Mouse (Mus musculus): ENCODE results near the gene Abca1. TPM values are rescaled to one million over a fixed set of nuclear protein-coding genes. Genes with fewer than 3 reads are reported as not detected.
A peak's percentile ranks its signal among the peaks of the same experiment; 100 is the strongest.

The Abca1 gene
- 2.0 and 3.1 TPM in 2 replicates for polyA plus RNA-seq (2016; fragmentation: Nextera tagmentation; extraction: Ambion mirVana)

- Histone ChIP-seq H3K9me3 (replicated peaks) (no peaks in the 10 kb centered on the region), H3K27ac (replicated peaks) (peak within 1 kb of the TSS; percentile 77), H3K36me3 (no peaks in the 10 kb centered on the region), H3K4me1 (peaks cover 21% of the 10 kb centered on the region), H3K4me3 (peak within 1 kb of the TSS; percentile 67), H3K27me3 (ENCODE audit: low read depth, poor library complexity, severe bottlenecking) (peaks cover 29% of the 10 kb centered on the region)
- under 1% methylated on average over 37 of the region's 37 CpGs for WGBS
- DNase-seq (ENCODE audit: low spot score): peak; percentile 94
Measured at GRCm38 (mm10) chr4:53159767-53160166, at the start of gene Abca1. Gene Abca1, minus strand, starts transcription at chr4:53159895.

GRCm38 (mm10) chr4:53204482-53204881 is 44.8 kb upstream of the Abca1 start:
- 75% methylated on average over 7 of the region's 7 CpGs for WGBS
- Histone ChIP-seq H3K9me3 (replicated peaks) (no peaks in the 10 kb centered on the region), H3K27me3 (ENCODE audit: low read depth, poor library complexity, severe bottlenecking) (no peaks in the 10 kb centered on the region), H3K4me3 (no peak overlapping the region), H3K36me3 (no peaks in the 10 kb centered on the region), H3K4me1 (no peaks in the 10 kb centered on the region), H3K27ac (replicated peaks) (no peak overlapping the region)
- DNase-seq (ENCODE audit: low spot score): no peak

- Histone ChIP-seq H3K27ac (replicated peaks) (no peak overlapping the region), H3K9me3 (replicated peaks) (no peaks in the 10 kb centered on the region), H3K27me3 (ENCODE audit: low read depth, poor library complexity, severe bottlenecking) (no peaks in the 10 kb centered on the region), H3K4me1 (no peaks in the 10 kb centered on the region), H3K36me3 (no peaks in the 10 kb centered on the region), H3K4me3 (no peak overlapping the region)
- no peak for DNase-seq (ENCODE audit: low spot score)
- WGBS: 87% methylated on average over 15 of the region's 15 CpGs
Measured at GRCm38 (mm10) chr4:53203595-53204400, 44.1 kb upstream of the Abca1 start.

DNA sequence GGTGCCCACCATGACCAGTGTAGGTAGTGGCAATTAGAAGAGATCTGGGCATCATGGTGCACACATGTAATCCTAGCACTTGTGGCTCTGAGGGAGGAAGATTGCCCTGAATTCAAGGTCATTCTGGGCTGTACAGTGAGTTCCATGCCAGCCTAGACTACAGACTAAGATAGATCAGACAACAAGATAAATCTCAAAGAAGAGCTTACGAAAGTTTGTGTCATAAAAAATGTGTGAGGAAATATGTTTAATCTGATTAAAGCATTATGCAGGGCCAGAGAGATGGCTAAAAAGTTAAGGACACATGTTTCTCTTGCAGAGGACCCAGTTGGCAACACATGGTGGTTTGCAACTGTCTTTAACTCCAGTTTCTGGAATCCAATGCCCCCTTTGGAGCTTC is 40.6 kb upstream of the Abca1 start:
- no peaks in the 10 kb centered on the region for H3K27me3 ChIP-seq (ENCODE audit: low read depth, poor library complexity, severe bottlenecking)
- no peak overlapping the region for H3K27ac ChIP-seq (replicated peaks)
- 93% methylated on average over 1 of the region's 1 CpGs for WGBS
- no peak for DNase-seq (ENCODE audit: low spot score)
- H3K4me3 ChIP-seq: no peak overlapping the region
- H3K4me1 ChIP-seq: peaks cover 14% of the 10 kb centered on the region
- H3K9me3 ChIP-seq (replicated peaks): no peaks in the 10 kb centered on the region
- H3K36me3 ChIP-seq: no peaks in the 10 kb centered on the region

GRCm38 (mm10) chr4:53197842-53198241 is 38.1 kb upstream of the Abca1 start:
- 91% methylated on average over 4 of the region's 4 CpGs for whole genome bisulfite sequencing
- Histone ChIP-seq H3K27me3 (ENCODE audit: low read depth, poor library complexity, severe bottlenecking) (no peaks in the 10 kb centered on the region), H3K4me3 (no peak overlapping the region), H3K36me3 (no peaks in the 10 kb centered on the region), H3K4me1 (peaks cover 14% of the 10 kb centered on the region), H3K27ac (replicated peaks) (no peak overlapping the region), H3K9me3 (replicated peaks) (no peaks in the 10 kb centered on the region)
- no peak for DNase-seq (ENCODE audit: low spot score)

DNA sequence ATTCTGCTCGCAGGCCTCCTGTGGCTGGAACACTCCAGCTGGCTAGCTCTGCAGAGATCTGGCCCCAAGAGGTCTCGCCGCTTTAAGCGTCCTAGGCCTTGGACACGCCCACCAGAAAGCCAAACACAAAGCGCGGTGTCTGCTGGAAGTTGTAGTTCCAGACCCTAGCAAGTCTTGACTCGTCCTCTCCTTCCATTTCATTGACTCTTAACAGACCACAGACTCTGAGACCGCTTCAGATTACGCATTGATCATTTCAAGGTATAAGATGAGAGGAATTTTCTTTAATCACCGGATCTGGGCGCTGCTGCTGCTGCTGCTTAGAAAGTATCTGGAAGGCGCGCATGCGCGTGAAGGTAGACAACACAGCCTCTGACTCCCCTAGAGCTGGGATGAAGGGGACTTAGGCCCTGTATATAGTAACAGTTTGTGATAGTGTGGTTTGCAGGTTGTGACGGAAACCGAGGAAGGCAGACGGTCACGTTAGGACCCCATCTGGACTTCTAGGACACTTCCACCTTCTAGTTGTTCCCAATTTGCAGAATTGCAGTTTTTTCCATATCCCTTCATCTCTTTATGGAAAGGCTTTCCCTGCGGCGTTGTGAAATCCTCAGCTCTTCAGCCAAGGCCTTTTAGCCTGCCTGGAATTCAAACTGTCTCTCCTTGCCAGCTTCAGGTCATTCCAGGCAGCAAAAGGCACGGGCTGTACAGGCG is 36.5 kb upstream of the Abca1 start:
- H3K27ac ChIP-seq (replicated peaks): peak overlapping the region; percentile 56
- peaks cover 14% of the 10 kb centered on the region for H3K4me1 ChIP-seq
- 17% methylated on average over 24 of the region's 24 CpGs for WGBS
- no peaks in the 10 kb centered on the region for H3K9me3 ChIP-seq (replicated peaks)
- no peaks in the 10 kb centered on the region for H3K27me3 ChIP-seq (ENCODE audit: low read depth, poor library complexity, severe bottlenecking)
- peak overlapping the region; percentile 55 for H3K4me3 ChIP-seq
- H3K36me3 ChIP-seq: no peaks in the 10 kb centered on the region
- peak; percentile 84 for DNase-seq (ENCODE audit: low spot score)

DNA sequence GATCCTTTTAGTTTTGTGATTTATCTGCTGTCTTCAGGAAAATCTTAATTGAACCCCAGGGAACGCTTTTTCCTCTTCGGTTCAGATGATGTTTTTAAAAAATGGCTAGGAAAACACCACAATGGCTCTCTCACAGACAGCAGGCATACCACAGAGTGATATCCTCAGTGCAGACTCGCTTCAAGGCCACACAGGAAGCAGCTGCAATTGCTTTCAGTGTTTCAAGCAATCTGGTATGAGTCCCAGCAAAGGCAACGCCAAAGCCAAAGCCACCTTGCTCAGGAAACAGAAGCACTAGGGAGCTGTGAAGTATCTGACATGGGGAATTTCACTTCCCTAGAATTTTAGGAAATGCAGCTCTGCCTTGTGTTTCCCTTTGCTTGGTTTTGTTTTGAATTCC is 27.4 kb upstream of the Abca1 start:
- Histone ChIP-seq H3K4me1 (no peaks in the 10 kb centered on the region), H3K36me3 (no peaks in the 10 kb centered on the region), H3K27me3 (ENCODE audit: low read depth, poor library complexity, severe bottlenecking) (no peaks in the 10 kb centered on the region), H3K4me3 (no peak overlapping the region), H3K27ac (replicated peaks) (no peak overlapping the region), H3K9me3 (replicated peaks) (no peaks in the 10 kb centered on the region)
- 64% methylated on average over 4 of the region's 4 CpGs for WGBS
- no peak for DNase-seq (ENCODE audit: low spot score)

- H3K4me3 ChIP-seq: no peak overlapping the region
- no peaks in the 10 kb centered on the region for H3K9me3 ChIP-seq (replicated peaks)
- no peak overlapping the region for H3K27ac ChIP-seq (replicated peaks)
- H3K27me3 ChIP-seq (ENCODE audit: low read depth, poor library complexity, severe bottlenecking): no peaks in the 10 kb centered on the region
- no peaks in the 10 kb centered on the region for H3K36me3 ChIP-seq
- no peak for DNase-seq (ENCODE audit: low spot score)
- WGBS: 63% methylated on average over 4 of the region's 4 CpGs
- H3K4me1 ChIP-seq: no peaks in the 10 kb centered on the region
Measured at GRCm38 (mm10) chr4:53186573-53186972, 26.9 kb upstream of the Abca1 start.

DNA sequence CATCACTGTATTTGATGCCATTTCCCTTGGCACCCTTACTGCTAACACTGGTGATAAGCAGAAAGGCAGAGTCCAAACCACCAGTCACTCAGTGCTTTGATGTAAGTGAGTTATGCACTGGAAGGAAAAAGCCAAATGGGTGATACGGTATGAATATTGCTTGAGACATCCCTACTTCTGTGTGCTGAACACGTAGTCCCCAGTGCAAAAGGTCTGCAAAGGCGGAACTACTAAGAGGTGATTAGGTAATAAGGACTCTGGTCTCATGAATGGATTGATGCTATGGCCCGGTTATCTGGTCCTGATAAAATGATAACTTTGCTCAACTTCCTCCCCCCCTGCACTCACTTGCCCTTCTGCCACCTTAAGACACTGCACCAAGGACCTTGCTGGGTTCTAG is 26.4 kb upstream of the Abca1 start:
- no peak for DNase-seq (ENCODE audit: low spot score)
- Histone ChIP-seq H3K9me3 (replicated peaks) (no peaks in the 10 kb centered on the region), H3K27me3 (ENCODE audit: low read depth, poor library complexity, severe bottlenecking) (no peaks in the 10 kb centered on the region), H3K27ac (replicated peaks) (no peak overlapping the region), H3K36me3 (no peaks in the 10 kb centered on the region), H3K4me1 (no peaks in the 10 kb centered on the region), H3K4me3 (no peak overlapping the region)
- WGBS: 92% methylated on average over 4 of the region's 4 CpGs

DNA sequence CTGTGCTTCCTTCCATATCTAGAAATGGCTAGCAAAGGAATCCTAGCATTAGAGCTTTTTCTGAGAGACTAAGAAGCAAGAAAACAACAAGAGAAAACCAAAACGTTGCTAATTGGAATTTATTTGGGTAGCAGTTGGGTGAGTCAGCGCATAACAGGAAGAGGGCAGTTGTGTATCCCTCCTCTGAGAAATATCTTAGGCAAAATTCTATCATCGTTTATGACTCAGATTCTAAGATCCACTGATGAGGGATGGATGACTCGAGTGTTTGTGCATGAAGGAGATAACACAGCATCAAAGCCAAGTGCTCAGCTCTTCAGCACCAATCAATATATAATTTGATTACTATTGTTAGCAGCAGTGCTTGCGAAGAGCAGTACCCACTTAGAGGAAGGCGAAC is 21.8 kb upstream of the Abca1 start:
- no peak overlapping the region for H3K4me3 ChIP-seq
- H3K27ac ChIP-seq (replicated peaks): no peak overlapping the region
- DNase-seq (ENCODE audit: low spot score): no peak
- 88% methylated on average over 6 of the region's 6 CpGs for WGBS
- H3K36me3 ChIP-seq: no peaks in the 10 kb centered on the region
- H3K27me3 ChIP-seq (ENCODE audit: low read depth, poor library complexity, severe bottlenecking): no peaks in the 10 kb centered on the region
- H3K4me1 ChIP-seq: no peaks in the 10 kb centered on the region
- H3K9me3 ChIP-seq (replicated peaks): no peaks in the 10 kb centered on the region

- 86% methylated on average over 10 of the region's 10 CpGs for WGBS
- H3K36me3 ChIP-seq: no peaks in the 10 kb centered on the region
- no peaks in the 10 kb centered on the region for H3K27me3 ChIP-seq (ENCODE audit: low read depth, poor library complexity, severe bottlenecking)
- no peaks in the 10 kb centered on the region for H3K4me1 ChIP-seq
- no peak overlapping the region for H3K27ac ChIP-seq (replicated peaks)
- no peak overlapping the region for H3K4me3 ChIP-seq
- no peaks in the 10 kb centered on the region for H3K9me3 ChIP-seq (replicated peaks)
- DNase-seq (ENCODE audit: low spot score): no peak
Measured at GRCm38 (mm10) chr4:53179308-53179820, 19.7 kb upstream of the Abca1 start.

GRCm38 (mm10) chr4:53178489-53178888 is 18.8 kb upstream of the Abca1 start:
- DNase-seq (ENCODE audit: low spot score): no peak
- Histone ChIP-seq H3K9me3 (replicated peaks) (no peaks in the 10 kb centered on the region), H3K36me3 (no peaks in the 10 kb centered on the region), H3K27ac (replicated peaks) (no peak overlapping the region), H3K4me1 (no peaks in the 10 kb centered on the region), H3K27me3 (ENCODE audit: low read depth, poor library complexity, severe bottlenecking) (no peaks in the 10 kb centered on the region), H3K4me3 (no peak overlapping the region)
- WGBS: 84% methylated on average over 7 of the region's 7 CpGs

DNA sequence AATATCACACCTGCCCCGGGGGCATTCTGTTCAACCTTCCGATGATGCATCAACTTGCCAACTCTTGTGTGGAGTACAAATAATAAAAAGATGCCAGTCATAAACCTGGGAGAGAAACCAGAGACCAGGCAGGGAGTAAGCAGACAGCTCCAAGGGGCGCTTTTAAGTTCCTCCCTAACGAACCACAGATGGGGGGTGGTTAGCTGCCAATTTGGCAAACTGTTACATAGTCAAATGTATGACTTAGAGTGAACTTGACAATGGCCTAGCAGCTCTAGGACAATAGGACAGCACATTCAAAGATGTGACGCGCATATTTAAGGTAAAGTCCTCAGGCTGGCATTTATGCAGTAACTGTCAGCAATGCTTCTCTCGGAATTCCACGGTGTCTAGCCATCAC is 18.0 kb upstream of the Abca1 start:
- Histone ChIP-seq H3K4me1 (no peaks in the 10 kb centered on the region), H3K27ac (replicated peaks) (no peak overlapping the region), H3K9me3 (replicated peaks) (no peaks in the 10 kb centered on the region), H3K27me3 (ENCODE audit: low read depth, poor library complexity, severe bottlenecking) (no peaks in the 10 kb centered on the region), H3K36me3 (no peaks in the 10 kb centered on the region), H3K4me3 (no peak overlapping the region)
- DNase-seq (ENCODE audit: low spot score): no peak
- 92% methylated on average over 8 of the region's 8 CpGs for WGBS
